15 mouse cellular contexts compared by ENCODE assay signal in genomic region chr5:13992734-13993396, GRCm38 (mm10). TPM values are rescaled to one million over a fixed set of nuclear protein-coding genes. Genes with fewer than 3 reads are reported as not detected.
DNase-seq lines count a peak whose midpoint lies in the region.
"Had no signal": no experiment of that assay in that cellular context is flagged by ENCODE, and none has a peak within 500 bp of the region (broad histone marks: within the 10 kb centered on the region; RNA-seq: fewer than 3 reads in every experiment).

No protein-coding gene starts in this region.

- DNase-seq in ovary, adult 18-20 months (ENCODE audit: low spot score), result peak; percentile 12
- no peak for DNase-seq in ovary, postnatal 10 days (ENCODE audit: low spot score)
- DNase-seq in fat pad, adult 2 months (ENCODE audit: extremely low read depth, low read depth, low spot score), result peak; percentile 98
- DNase-seq in lung, postnatal 10 days, result peak; percentile 51
- peak; percentile 48 for DNase-seq in yolk sac, embryonic 10.5 days (ENCODE audit: low spot score)
- DNase-seq in gastrocnemius, postnatal 4 days (ENCODE audit: low spot score in 2 of 2), result no peak
- DNase-seq in heart, embryonic 10.5 days (ENCODE audit: low spot score), result no peak
- no peak for DNase-seq in heart, adult 11 months
- DNase-seq: cerebellum, postnatal 25 days; left cerebral cortex, postnatal 4 days; midbrain, embryonic 14.5 days; thymus, postnatal 25 days had no signal

- peaks cover 4% of the 10 kb centered on the region; the same call in 1 of the 2 replicates for H3K4me1 ChIP-seq in heart, embryonic 10.5 days
- H3K4me1 ChIP-seq: forebrain, embryonic 12.5 days; heart, embryonic 15.5 days had no signal

- no peak overlapping the region for H3K27ac ChIP-seq in heart, embryonic 10.5 days
- H3K27ac ChIP-seq: forebrain, embryonic 12.5 days; heart, embryonic 15.5 days had no signal

- no peak overlapping the region for H3K4me3 ChIP-seq in heart, embryonic 10.5 days
- H3K4me3 ChIP-seq: forebrain, embryonic 12.5 days; heart, embryonic 15.5 days had no signal

- 49% methylated on average over 11 of the region's 11 CpGs for WGBS in heart, embryonic 10.5 days

- no peaks in the 10 kb centered on the region for H3K27me3 ChIP-seq in heart, embryonic 10.5 days (ENCODE audit: insufficient read depth, poor library complexity, severe bottlenecking)
- H3K27me3 ChIP-seq: forebrain, embryonic 12.5 days; heart, embryonic 15.5 days had no signal

- no peaks in the 10 kb centered on the region for H3K36me3 ChIP-seq in heart, embryonic 10.5 days
- H3K36me3 ChIP-seq: forebrain, embryonic 12.5 days; G1E; heart, embryonic 15.5 days had no signal

- H3K9me3 ChIP-seq in heart, embryonic 10.5 days, result no peaks in the 10 kb centered on the region
- H3K9me3 ChIP-seq: forebrain, embryonic 12.5 days; G1E; heart, embryonic 15.5 days had no signal

RNA-seq across cellular contexts. Expression of gene Sema3e, which starts 32.2 kb away (rescaled TPM):
- 1 to 10 TPM; 1.4 to 1.5 TPM for total RNA-seq in gastrocnemius, postnatal 4 days (2021)
- polyA plus RNA-seq in heart, embryonic 10.5 days (2016; fragmentation: Nextera tagmentation; extraction: Ambion mirVana), result 0.89 and 1.3 TPM in 2 replicates

Comparison
In these comparisons a context has a peak if more than half of its experiments do, and no peak if none do; other contexts are left out.
1. DNase-seq: peak in ovary, adult 18-20 months (single experiment), fat pad, adult 2 months (single experiment), lung, postnatal 10 days (single experiment) and yolk sac, embryonic 10.5 days (single experiment); none in ovary, postnatal 10 days (single experiment), gastrocnemius, postnatal 4 days (0 of 2), heart, embryonic 10.5 days (single experiment) and heart, adult 11 months (single experiment).